Mouse (Mus musculus): ENCODE results near the gene Obsl1. TPM values are rescaled to one million over a fixed set of nuclear protein-coding genes. Genes with fewer than 3 reads are reported as not detected.
A peak's percentile ranks its signal among the peaks of the same experiment; 100 is the strongest.

Obsl1 gene
- polyA plus RNA-seq, 1 experiment from 2014 or later: 25.8 TPM

GRCm38 (mm10) chr1:75455433-75455832, 50.8 kb downstream of the Obsl1 start:
- DNase-seq (ENCODE audit: low spot score) (no peak), ATAC-seq (no peak)
- no peaks in the 10 kb centered on the region for H3K9me3 ChIP-seq (ENCODE audit: low read length)
- H3K4me2 ChIP-seq (replicated peaks; ENCODE audit: low read depth, low read length): no peak overlapping the region
- no peak for TF ChIP-seq CTCF (IDR thresholded peaks at IDR 0.05)
- TF ChIP-seq EP300 (IDR thresholded peaks at IDR 0.05): no peak
- H3K27me3 ChIP-seq (replicated peaks; ENCODE audit: insufficient read depth, low read length): peaks cover 29% of the 10 kb centered on the region
- H3K4me3 ChIP-seq (ENCODE audit: low read depth, low read length): no peak overlapping the region
- WGBS: 68% methylated on average over 3 of the region's 3 CpGs
- H3K27ac ChIP-seq (ENCODE audit: low read length): no peak overlapping the region
- H3K9ac ChIP-seq (replicated peaks; ENCODE audit: low read depth): no peak overlapping the region
- peaks cover 6% of the 10 kb centered on the region for H3K4me1 ChIP-seq (ENCODE audit: insufficient read depth, low read depth, low read length)
- H3K36me3 ChIP-seq (ENCODE audit: insufficient read depth, low read length): no peaks in the 10 kb centered on the region

- Histone ChIP-seq H3K9ac (replicated peaks; ENCODE audit: low read depth) (no peak overlapping the region), H3K4me3 (ENCODE audit: low read depth, low read length) (no peak overlapping the region), H3K4me1 (ENCODE audit: insufficient read depth, low read depth, low read length) (peaks cover 9% of the 10 kb centered on the region; the same call in 1 of the 2 replicates), H3K9me3 (ENCODE audit: low read length) (no peaks in the 10 kb centered on the region), H3K36me3 (ENCODE audit: insufficient read depth, low read length) (no peaks in the 10 kb centered on the region), H3K4me2 (replicated peaks; ENCODE audit: low read depth, low read length) (no peak overlapping the region), H3K27me3 (replicated peaks; ENCODE audit: insufficient read depth, low read length) (peaks cover 55% of the 10 kb centered on the region), H3K27ac (ENCODE audit: low read length) (no peak overlapping the region)
- no peak for ATAC-seq
- WGBS: 57% methylated on average over 5 of the region's 5 CpGs
- DNase-seq (ENCODE audit: low spot score): no peak
- no peak for TF ChIP-seq EP300 (IDR thresholded peaks at IDR 0.05)
- no peak for TF ChIP-seq CTCF (IDR thresholded peaks at IDR 0.05)
Observed at GRCm38 (mm10) chr1:75451900-75452299, 54.4 kb downstream of the Obsl1 start.

- ATAC-seq: no peak
- Histone ChIP-seq H3K27me3 (replicated peaks; ENCODE audit: insufficient read depth, low read length) (peaks cover 57% of the 10 kb centered on the region), H3K9ac (replicated peaks; ENCODE audit: low read depth) (no peak within 1 kb of the TSS), H3K36me3 (ENCODE audit: insufficient read depth, low read length) (no peaks in the 10 kb centered on the region), H3K4me1 (ENCODE audit: insufficient read depth, low read depth, low read length) (peaks cover 9% of the 10 kb centered on the region; the same call in 1 of the 2 replicates), H3K9me3 (ENCODE audit: low read length) (no peaks in the 10 kb centered on the region), H3K27ac (ENCODE audit: low read length) (no peak within 1 kb of the TSS), H3K4me2 (replicated peaks; ENCODE audit: low read depth, low read length) (peak within 1 kb of the TSS; percentile 43), H3K4me3 (ENCODE audit: low read depth, low read length) (0 out of 2 replicates have a peak within 1 kb of the TSS, but pooled peaks have one; percentile 3)
- no peak for DNase-seq (ENCODE audit: low spot score)
- TF ChIP-seq CTCF (IDR thresholded peaks at IDR 0.05) (no peak), EP300 (IDR thresholded peaks at IDR 0.05) (no peak)
- WGBS: 2% methylated on average over 34 of the region's 35 CpGs
Observed at GRCm38 (mm10) chr1:75450314-75451005, 55.8 kb downstream of the Obsl1 start, which contains the start of gene Asic4. Asic4 (plus strand) TSS chr1:75450436.

GRCm38 (mm10) chr1:75449377-75450135, 56.7 kb downstream of the Obsl1 start:
- Histone ChIP-seq H3K4me1 (ENCODE audit: insufficient read depth, low read depth, low read length) (peaks cover 9% of the 10 kb centered on the region; the same call in 1 of the 2 replicates), H3K4me3 (ENCODE audit: low read depth, low read length) (no peak overlapping the region), H3K36me3 (ENCODE audit: insufficient read depth, low read length) (no peaks in the 10 kb centered on the region), H3K4me2 (replicated peaks; ENCODE audit: low read depth, low read length) (no peak overlapping the region), H3K9ac (replicated peaks; ENCODE audit: low read depth) (no peak overlapping the region), H3K27ac (ENCODE audit: low read length) (no peak overlapping the region), H3K9me3 (ENCODE audit: low read length) (no peaks in the 10 kb centered on the region), H3K27me3 (replicated peaks; ENCODE audit: insufficient read depth, low read length) (peaks cover 58% of the 10 kb centered on the region)
- WGBS: 16% methylated on average over 8 of the region's 8 CpGs
- no peak for ATAC-seq
- no peak for TF ChIP-seq EP300 (IDR thresholded peaks at IDR 0.05)
- TF ChIP-seq CTCF (IDR thresholded peaks at IDR 0.05): no peak
- no peak for DNase-seq (ENCODE audit: low spot score)

GRCm38 (mm10) chr1:75448937-75449336, 57.3 kb downstream of the Obsl1 start:
- no peak overlapping the region for H3K9ac ChIP-seq (replicated peaks; ENCODE audit: low read depth)
- WGBS: 1% methylated on average over 9 of the region's 14 CpGs
- no peak overlapping the region for H3K4me2 ChIP-seq (replicated peaks; ENCODE audit: low read depth, low read length)
- H3K36me3 ChIP-seq (ENCODE audit: insufficient read depth, low read length): no peaks in the 10 kb centered on the region
- no peak for ATAC-seq
- no peak overlapping the region for H3K27ac ChIP-seq (ENCODE audit: low read length)
- no peak for DNase-seq (ENCODE audit: low spot score)
- H3K27me3 ChIP-seq (replicated peaks; ENCODE audit: insufficient read depth, low read length): peaks cover 60% of the 10 kb centered on the region
- H3K4me3 ChIP-seq (ENCODE audit: low read depth, low read length): no peak overlapping the region
- H3K4me1 ChIP-seq (ENCODE audit: insufficient read depth, low read depth, low read length): peaks cover 9% of the 10 kb centered on the region; the same call in 1 of the 2 replicates
- no peaks in the 10 kb centered on the region for H3K9me3 ChIP-seq (ENCODE audit: low read length)
- no peak for TF ChIP-seq CTCF (IDR thresholded peaks at IDR 0.05)
- no peak for TF ChIP-seq EP300 (IDR thresholded peaks at IDR 0.05)

GRCm38 (mm10) chr1:75448052-75448431, 58.2 kb downstream of the Obsl1 start:
- Histone ChIP-seq H3K9ac (replicated peaks; ENCODE audit: low read depth) (no peak overlapping the region), H3K4me2 (replicated peaks; ENCODE audit: low read depth, low read length) (no peak overlapping the region)

More at GRCm38 (mm10) chr1:75448052-75448431, 58.2 kb downstream of the Obsl1 start:
- H3K4me3 ChIP-seq (ENCODE audit: low read depth, low read length): no peak overlapping the region
- peaks cover 60% of the 10 kb centered on the region for H3K27me3 ChIP-seq (replicated peaks; ENCODE audit: insufficient read depth, low read length)
- TF ChIP-seq EP300 (IDR thresholded peaks at IDR 0.05): no peak
- TF ChIP-seq CTCF (IDR thresholded peaks at IDR 0.05): no peak
- ATAC-seq: no peak
- H3K4me1 ChIP-seq (ENCODE audit: insufficient read depth, low read depth, low read length): peaks cover 9% of the 10 kb centered on the region; the same call in 1 of the 2 replicates
- no peaks in the 10 kb centered on the region for H3K36me3 ChIP-seq (ENCODE audit: insufficient read depth, low read length)
- no peak overlapping the region for H3K27ac ChIP-seq (ENCODE audit: low read length)
- H3K9me3 ChIP-seq (ENCODE audit: low read length): no peaks in the 10 kb centered on the region
- DNase-seq (ENCODE audit: low spot score): no peak
- WGBS: 6% methylated on average over 7 of the region's 7 CpGs

Data from lung, postnatal 0 days (tissue).